Mouse (Mus musculus): ENCODE measurements around the gene Nuak2. TPM values are rescaled to one million over a fixed set of nuclear protein-coding genes. Genes with fewer than 3 reads are reported as not detected.

Nuak2 gene
- polyA plus RNA-seq, 1 experiment from 2014 or later = 105 TPM

GRCm38 (mm10) chr1:132338027-132338660, 22.2 kb downstream of the Nuak2 start:
- Histone ChIP-seq H3K9me3 (ENCODE audit: control insufficient read depth, low read length) (no peaks in the 10 kb centered on the region), H3K4me2 (no peak overlapping the region), H3K27me3 (ENCODE audit: control insufficient read depth, insufficient read depth, low read length) (no peaks in the 10 kb centered on the region), H3K27ac (ENCODE audit: low read depth, low read length) (no peak overlapping the region), H3K9ac (ENCODE audit: low read length) (no peak overlapping the region), H3K4me3 (ENCODE audit: low read depth, low read length) (no peak overlapping the region), H3K36me3 (ENCODE audit: control insufficient read depth, insufficient read depth, low read length) (no peaks in the 10 kb centered on the region), H3K4me1 (ENCODE audit: control insufficient read depth, insufficient read depth, low read length) (peaks cover 47% of the 10 kb centered on the region)
- DNase-seq (ENCODE audit: low spot score, missing footprints) (no peak), ATAC-seq (ENCODE audit: low FRiP score) (no peak)
- 36% methylated on average over 7 of the region's 8 CpGs for WGBS

GRCm38 (mm10) chr1:132341731-132342501, 26.0 kb downstream of the Nuak2 start:
- Histone ChIP-seq H3K9ac (ENCODE audit: low read length) (no peak overlapping the region), H3K27me3 (ENCODE audit: control insufficient read depth, insufficient read depth, low read length) (no peaks in the 10 kb centered on the region), H3K4me1 (ENCODE audit: control insufficient read depth, insufficient read depth, low read length) (peaks cover 12% of the 10 kb centered on the region), H3K4me3 (ENCODE audit: low read depth, low read length) (no peak overlapping the region), H3K9me3 (ENCODE audit: control insufficient read depth, low read length) (no peaks in the 10 kb centered on the region), H3K4me2 (no peak overlapping the region), H3K27ac (ENCODE audit: low read depth, low read length) (no peak overlapping the region), H3K36me3 (ENCODE audit: control insufficient read depth, insufficient read depth, low read length) (no peaks in the 10 kb centered on the region)
- WGBS = 69% methylated on average over 5 of the region's 5 CpGs
- DNase-seq (ENCODE audit: low spot score, missing footprints) = no peak
- ATAC-seq (ENCODE audit: low FRiP score) = no peak

- no peak for ATAC-seq (ENCODE audit: low FRiP score)
- H3K4me3 ChIP-seq (ENCODE audit: low read depth, low read length) = no peak overlapping the region
- WGBS = 65% methylated on average over 3 of the region's 3 CpGs
- no peaks in the 10 kb centered on the region for H3K27me3 ChIP-seq (ENCODE audit: control insufficient read depth, insufficient read depth, low read length)
- H3K27ac ChIP-seq (ENCODE audit: low read depth, low read length) = no peak overlapping the region
- H3K4me1 ChIP-seq (ENCODE audit: control insufficient read depth, insufficient read depth, low read length) = peaks cover 6% of the 10 kb centered on the region
- no peak overlapping the region for H3K4me2 ChIP-seq
- no peaks in the 10 kb centered on the region for H3K9me3 ChIP-seq (ENCODE audit: control insufficient read depth, low read length)
- H3K9ac ChIP-seq (ENCODE audit: low read length) = no peak overlapping the region
- DNase-seq (ENCODE audit: low spot score, missing footprints) = no peak
- H3K36me3 ChIP-seq (ENCODE audit: control insufficient read depth, insufficient read depth, low read length) = no peaks in the 10 kb centered on the region
Measured at GRCm38 (mm10) chr1:132342518-132342917, 26.6 kb downstream of the Nuak2 start.

DNA sequence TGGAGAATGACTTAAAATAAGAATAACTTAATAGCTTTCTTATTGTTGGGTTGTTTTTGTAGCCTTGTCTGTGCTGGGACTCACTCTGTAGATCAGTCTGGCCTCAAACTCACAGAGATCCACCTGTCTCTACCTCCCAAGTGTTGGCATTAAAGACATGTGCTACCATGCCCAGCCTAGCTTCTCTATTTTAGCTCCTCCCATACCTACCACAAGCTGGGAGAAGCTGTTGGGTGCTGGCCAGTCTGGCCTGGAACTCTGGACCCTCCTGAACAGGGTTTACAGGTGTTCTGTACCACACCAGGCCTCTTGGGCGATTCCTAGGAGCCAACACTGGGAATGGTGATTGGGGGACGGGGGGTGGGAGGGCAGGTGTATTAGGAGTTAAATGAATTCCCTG, 27.3 kb downstream of the Nuak2 start:
- Histone ChIP-seq H3K9me3 (ENCODE audit: control insufficient read depth, low read length) (no peaks in the 10 kb centered on the region), H3K27me3 (ENCODE audit: control insufficient read depth, insufficient read depth, low read length) (no peaks in the 10 kb centered on the region), H3K36me3 (ENCODE audit: control insufficient read depth, insufficient read depth, low read length) (no peaks in the 10 kb centered on the region), H3K4me1 (ENCODE audit: control insufficient read depth, insufficient read depth, low read length) (no peaks in the 10 kb centered on the region; the same call in none of the 2 replicates), H3K4me2 (no peak overlapping the region), H3K9ac (ENCODE audit: low read length) (no peak overlapping the region), H3K4me3 (ENCODE audit: low read depth, low read length) (no peak overlapping the region), H3K27ac (ENCODE audit: low read depth, low read length) (no peak overlapping the region)
- no peak for ATAC-seq (ENCODE audit: low FRiP score)
- 80% methylated on average over 2 of the region's 2 CpGs for WGBS
- no peak for DNase-seq (ENCODE audit: low spot score, missing footprints)

- no peak for ATAC-seq (ENCODE audit: low FRiP score)
- Histone ChIP-seq H3K4me2 (no peak overlapping the region), H3K27ac (ENCODE audit: low read depth, low read length) (no peak overlapping the region), H3K4me1 (ENCODE audit: control insufficient read depth, insufficient read depth, low read length) (no peaks in the 10 kb centered on the region; the same call in 1 of the 2 replicates), H3K27me3 (ENCODE audit: control insufficient read depth, insufficient read depth, low read length) (no peaks in the 10 kb centered on the region), H3K9ac (ENCODE audit: low read length) (no peak overlapping the region), H3K36me3 (ENCODE audit: control insufficient read depth, insufficient read depth, low read length) (no peaks in the 10 kb centered on the region), H3K4me3 (ENCODE audit: low read depth, low read length) (no peak overlapping the region), H3K9me3 (ENCODE audit: control insufficient read depth, low read length) (no peaks in the 10 kb centered on the region)
- DNase-seq (ENCODE audit: low spot score, missing footprints) = no peak
- WGBS = 77% methylated on average over 1 of the region's 1 CpGs
Measured at GRCm38 (mm10) chr1:132343656-132344055, 27.7 kb downstream of the Nuak2 start.

GRCm38 (mm10) chr1:132345514-132345913, 29.6 kb downstream of the Nuak2 start:
- ATAC-seq (ENCODE audit: low FRiP score) = no peak
- no peaks in the 10 kb centered on the region; the same call in 1 of the 2 replicates for H3K4me1 ChIP-seq (ENCODE audit: control insufficient read depth, insufficient read depth, low read length)
- WGBS = 84% methylated on average over 4 of the region's 4 CpGs

DNA sequence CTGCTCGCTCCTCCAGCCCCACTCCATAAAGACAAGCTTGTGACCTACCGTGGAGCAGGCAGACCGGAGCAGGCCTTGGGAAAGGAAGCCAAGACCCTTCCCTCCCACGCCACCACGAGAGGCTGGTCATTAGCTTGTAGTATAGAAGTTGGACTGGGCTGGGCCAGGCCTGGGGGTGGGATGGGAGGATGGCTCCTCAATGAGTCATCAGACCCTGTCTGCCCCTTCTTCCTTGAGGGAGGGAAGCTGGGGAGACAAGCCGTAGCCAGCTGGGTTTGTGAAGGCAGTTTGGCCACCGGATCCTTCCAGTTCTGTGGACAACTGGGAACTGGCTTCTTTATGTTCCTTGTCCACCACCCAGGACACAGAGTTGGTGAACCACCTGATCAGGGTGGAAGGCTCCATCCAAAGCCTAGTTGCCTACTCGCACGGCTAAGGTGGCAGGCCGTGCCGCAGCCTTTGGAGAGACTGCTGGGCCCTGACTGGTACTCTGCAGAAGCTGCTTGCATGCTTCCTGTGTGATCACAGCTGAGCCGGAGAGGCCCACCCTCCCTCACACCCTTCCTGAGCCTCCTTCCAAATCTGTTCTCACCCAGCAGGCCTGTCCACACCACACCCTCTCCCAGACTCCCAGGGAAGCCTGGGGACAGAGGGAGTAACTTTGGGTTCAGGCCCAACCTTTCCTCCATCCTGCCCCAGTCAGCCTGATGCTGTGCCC, 30.4 kb downstream of the Nuak2 start:
- Histone ChIP-seq H3K27me3 (ENCODE audit: control insufficient read depth, insufficient read depth, low read length) (no peaks in the 10 kb centered on the region), H3K36me3 (ENCODE audit: control insufficient read depth, insufficient read depth, low read length) (no peaks in the 10 kb centered on the region), H3K9ac (ENCODE audit: low read length) (no peak overlapping the region), H3K4me3 (ENCODE audit: low read depth, low read length) (no peak overlapping the region), H3K4me2 (no peak overlapping the region), H3K9me3 (ENCODE audit: control insufficient read depth, low read length) (peaks cover 4% of the 10 kb centered on the region; the same call in 1 of the 2 replicates), H3K4me1 (ENCODE audit: control insufficient read depth, insufficient read depth, low read length) (no peaks in the 10 kb centered on the region; the same call in 1 of the 2 replicates), H3K27ac (ENCODE audit: low read depth, low read length) (no peak overlapping the region; the same call in 1 of the 2 replicates)
- no peak for DNase-seq (ENCODE audit: low spot score, missing footprints)
- WGBS = 88% methylated on average over 12 of the region's 12 CpGs
- no peak for ATAC-seq (ENCODE audit: low FRiP score)

More at GRCm38 (mm10) chr1:132345514-132345913, 29.6 kb downstream of the Nuak2 start:
- Histone ChIP-seq H3K9ac (ENCODE audit: low read length) (no peak overlapping the region), H3K4me2 (no peak overlapping the region), H3K9me3 (ENCODE audit: control insufficient read depth, low read length) (no peaks in the 10 kb centered on the region; the same call in 1 of the 2 replicates), H3K27ac (ENCODE audit: low read depth, low read length) (no peak overlapping the region), H3K27me3 (ENCODE audit: control insufficient read depth, insufficient read depth, low read length) (no peaks in the 10 kb centered on the region), H3K4me3 (ENCODE audit: low read depth, low read length) (no peak overlapping the region), H3K36me3 (ENCODE audit: control insufficient read depth, insufficient read depth, low read length) (no peaks in the 10 kb centered on the region)
- DNase-seq (ENCODE audit: low spot score, missing footprints) = no peak

GRCm38 (mm10) chr1:132346951-132347350, 31.0 kb downstream of the Nuak2 start:
- no peak overlapping the region for H3K4me2 ChIP-seq
- H3K9ac ChIP-seq (ENCODE audit: low read length) = no peak overlapping the region
- DNase-seq (ENCODE audit: low spot score, missing footprints) = no peak
- no peak overlapping the region for H3K27ac ChIP-seq (ENCODE audit: low read depth, low read length)
- H3K9me3 ChIP-seq (ENCODE audit: control insufficient read depth, low read length) = peaks cover 4% of the 10 kb centered on the region; the same call in 1 of the 2 replicates
- H3K4me1 ChIP-seq (ENCODE audit: control insufficient read depth, insufficient read depth, low read length) = no peaks in the 10 kb centered on the region; the same call in 1 of the 2 replicates
- no peaks in the 10 kb centered on the region for H3K36me3 ChIP-seq (ENCODE audit: control insufficient read depth, insufficient read depth, low read length)
- H3K4me3 ChIP-seq (ENCODE audit: low read depth, low read length) = no peak overlapping the region
- ATAC-seq (ENCODE audit: low FRiP score) = no peak
- H3K27me3 ChIP-seq (ENCODE audit: control insufficient read depth, insufficient read depth, low read length) = no peaks in the 10 kb centered on the region

DNA sequence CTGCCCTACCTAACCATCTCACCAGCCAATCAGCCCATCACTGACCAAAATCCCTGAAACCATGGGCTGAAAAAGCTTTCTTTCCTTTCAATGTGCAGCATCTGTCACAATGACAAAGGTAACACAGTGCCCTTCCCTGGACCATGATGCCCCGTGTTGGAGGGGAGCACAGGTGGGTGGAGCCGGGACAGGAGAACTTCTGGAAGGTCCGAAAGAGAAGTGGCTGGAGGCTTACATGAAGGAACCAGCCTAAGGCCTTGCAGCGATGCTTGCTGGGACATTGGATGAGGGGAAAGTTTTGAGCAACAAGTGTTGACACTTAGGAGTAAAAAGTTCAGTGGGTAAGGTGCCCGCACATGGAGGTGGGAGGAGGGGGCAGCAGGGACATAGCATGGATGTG, 32.5 kb downstream of the Nuak2 start:
- no peak overlapping the region for H3K4me2 ChIP-seq
- H3K9me3 ChIP-seq (ENCODE audit: control insufficient read depth, low read length) = peaks cover 4% of the 10 kb centered on the region; the same call in 1 of the 2 replicates
- H3K27ac ChIP-seq (ENCODE audit: low read depth, low read length) = no peak overlapping the region
- WGBS = 90% methylated on average over 5 of the region's 5 CpGs
- no peaks in the 10 kb centered on the region for H3K36me3 ChIP-seq (ENCODE audit: control insufficient read depth, insufficient read depth, low read length)
- H3K4me3 ChIP-seq (ENCODE audit: low read depth, low read length) = no peak overlapping the region
- no peak for ATAC-seq (ENCODE audit: low FRiP score)
- H3K4me1 ChIP-seq (ENCODE audit: control insufficient read depth, insufficient read depth, low read length) = no peaks in the 10 kb centered on the region
- H3K27me3 ChIP-seq (ENCODE audit: control insufficient read depth, insufficient read depth, low read length) = no peaks in the 10 kb centered on the region
- H3K9ac ChIP-seq (ENCODE audit: low read length) = no peak overlapping the region
- no peak for DNase-seq (ENCODE audit: low spot score, missing footprints)
